Mouse (Mus musculus) c-Kit-positive CD71-negative TER-119-negative erythroid progenitor cells, embryonic 14.5 days (primary cell): Measurements from ENCODE around the gene Mfap5.
"Not testable (repeated sequence)": the region's sequence is repeated elsewhere in the genome, so short reads cannot be mapped to it uniquely, and the experiment has no call there.

Experiments
- DNase-seq: peaks from one replicate; pipeline ENCODE4 v3.0.0-alpha.2; 2013; ENCODE audit warnings: low read depth

Mfap5 gene

GRCm38 (mm10) chr6:122505545-122505944 is at the start of gene Mfap5:
Gene Mfap5, plus strand, starts transcription at chr6:122505845.
- no peak for DNase-seq

GRCm38 (mm10) chr6:122458946-122459693 is 46.5 kb upstream of the Mfap5 start:
- no peak for DNase-seq

GRCm38 (mm10) chr6:122466092-122466713 is 39.4 kb upstream of the Mfap5 start:
- no peak for DNase-seq

- DNase-seq, result no peak
Observed at GRCm38 (mm10) chr6:122469030-122469640, 36.5 kb upstream of the Mfap5 start.

- no peak for DNase-seq
Observed at GRCm38 (mm10) chr6:122470240-122470639, 35.4 kb upstream of the Mfap5 start.

- not testable (repeated sequence) for DNase-seq
Observed at GRCm38 (mm10) chr6:122471461-122471860, 34.2 kb upstream of the Mfap5 start.

GRCm38 (mm10) chr6:122478062-122478461 is 27.6 kb upstream of the Mfap5 start:
- DNase-seq, result no peak

- DNase-seq, result no peak
Observed at GRCm38 (mm10) chr6:122485401-122486296, 20.0 kb upstream of the Mfap5 start.

GRCm38 (mm10) chr6:122486297-122487117 is 19.1 kb upstream of the Mfap5 start:
- no peak for DNase-seq

- DNase-seq, result no peak
Observed at GRCm38 (mm10) chr6:122490929-122491512, 14.6 kb upstream of the Mfap5 start.

GRCm38 (mm10) chr6:122491557-122491956 is 14.1 kb upstream of the Mfap5 start:
- DNase-seq, result peak; percentile 20

GRCm38 (mm10) chr6:122492479-122492878 is 13.2 kb upstream of the Mfap5 start:
- no peak for DNase-seq

GRCm38 (mm10) chr6:122493799-122494472 is 11.7 kb upstream of the Mfap5 start:
- no peak for DNase-seq

- no peak for DNase-seq
Observed at GRCm38 (mm10) chr6:122495082-122495881, 10.4 kb upstream of the Mfap5 start.

- DNase-seq, result peak; percentile 31
Observed at GRCm38 (mm10) chr6:122496501-122496900, 9.1 kb upstream of the Mfap5 start.

GRCm38 (mm10) chr6:122498661-122499060 is 7.0 kb upstream of the Mfap5 start, which contains the start of gene Rimklb:
Gene Rimklb, minus strand, starts transcription at chr6:122498761.
- DNase-seq, result no peak

GRCm38 (mm10) chr6:122505041-122505440 is 604 bp upstream of the Mfap5 start:
- DNase-seq, result no peak

- DNase-seq, result no peak
Observed at GRCm38 (mm10) chr6:122508494-122508893, 2.8 kb downstream of the Mfap5 start.
